Mouse (Mus musculus) testis, adult 2 months (tissue): ENCODE results near the gene Olfr1441.

Source experiments
- CTCF ChIP-seq: fragments of 200-500 bp; IDR thresholded peaks from 2 replicates; pipeline ENCODE4 v1.5.1; 2012; ENCODE audit warnings: low read depth, mild to moderate bottlenecking, inconsistent platforms, low read length, moderate library complexity; ENCODE audit not compliant: control insufficient read depth, insufficient read depth, insufficient replicate concordance
- POLR2A ChIP-seq: fragments of 200-500 bp; IDR thresholded peaks from 2 replicates; pipeline ENCODE4 v1.6.1; 2012; ENCODE audit warnings: low read depth, mild to moderate bottlenecking, inconsistent platforms, low read length, moderate library complexity; ENCODE audit not compliant: control insufficient read depth

- TF ChIP-seq POLR2A (no peak), CTCF (no peak)
These were observed 30.3 kb upstream of the Olfr1441 start, which contains the start of gene Olfr1440 for GRCm38 (mm10) chr19:12386979-12387378.
